Mouse (Mus musculus) WW6 (cell line): ENCODE measurements around the gene Pde1c.

Experiments
- DNase-seq: peaks from one replicate; pipeline ENCODE4 v3.0.0-alpha.2; 2013; ENCODE audit warnings: low read depth, low spot score

Pde1c gene

GRCm38 (mm10) chr6:56447917-56448316 is 121.0 kb downstream of the Pde1c start:
- DNase-seq: no peak

DNA sequence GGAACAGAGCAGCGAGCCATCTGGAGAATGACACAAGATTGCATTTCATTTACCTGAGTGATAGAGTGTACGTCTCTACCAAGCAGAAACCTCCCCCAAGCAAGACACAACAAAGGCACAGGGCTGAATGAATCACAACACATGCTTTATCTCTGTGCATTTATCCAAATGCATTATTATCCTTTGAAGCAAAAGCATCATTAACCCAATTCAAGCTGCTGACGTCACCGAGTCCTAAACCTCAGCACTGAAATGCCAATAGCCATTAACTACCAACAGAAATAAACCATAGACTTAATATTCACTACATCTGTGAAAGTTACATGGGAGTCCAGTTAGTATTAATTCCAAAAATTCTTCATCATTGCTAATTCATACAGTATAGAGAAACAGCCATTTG is 127.4 kb downstream of the Pde1c start:
- no peak for DNase-seq

- no peak for DNase-seq
Observed at GRCm38 (mm10) chr6:56425846-56426245, 143.1 kb downstream of the Pde1c start.

- no peak for DNase-seq
Observed at GRCm38 (mm10) chr6:56422866-56423265, 146.0 kb downstream of the Pde1c start.

DNA sequence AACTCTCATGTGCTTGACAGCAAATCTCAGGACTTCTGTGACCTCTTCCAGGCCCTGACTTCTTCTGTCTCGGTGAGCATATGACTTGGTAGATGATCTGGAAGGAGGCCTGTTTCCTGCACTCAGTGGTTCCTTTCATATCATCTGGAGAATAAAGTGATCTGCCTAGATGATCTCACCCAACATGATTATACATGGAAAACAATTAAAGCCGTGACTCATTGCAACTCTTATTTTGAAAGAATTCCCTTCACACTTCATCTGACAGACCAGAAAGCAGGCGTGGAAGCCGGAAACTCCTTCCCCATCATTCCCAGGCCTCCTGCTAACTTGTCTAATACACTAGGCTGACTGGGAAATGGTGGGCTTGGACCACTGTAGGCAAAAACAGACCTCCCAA is 152.7 kb downstream of the Pde1c start:
- no peak for DNase-seq

DNA sequence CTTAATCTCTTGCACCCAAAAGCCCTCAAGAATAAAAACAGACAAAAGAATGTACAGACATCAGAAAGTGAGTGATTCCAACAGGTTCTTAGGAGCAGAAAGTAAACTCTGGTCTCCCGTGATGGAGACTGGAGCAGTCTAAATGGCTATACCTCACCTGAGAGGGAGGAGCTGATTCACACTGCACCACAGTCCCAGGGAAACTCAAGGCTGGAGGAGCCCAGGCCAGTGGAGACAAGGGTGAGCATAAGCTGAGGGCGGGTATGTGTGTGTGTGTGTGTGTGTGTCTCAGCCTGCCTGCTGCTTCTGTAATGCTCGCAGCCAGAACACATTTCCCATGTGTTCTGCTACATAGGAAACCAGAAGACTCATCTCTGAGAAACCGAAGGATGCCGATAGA is 179.7 kb downstream of the Pde1c start:
- no peak for DNase-seq

DNA sequence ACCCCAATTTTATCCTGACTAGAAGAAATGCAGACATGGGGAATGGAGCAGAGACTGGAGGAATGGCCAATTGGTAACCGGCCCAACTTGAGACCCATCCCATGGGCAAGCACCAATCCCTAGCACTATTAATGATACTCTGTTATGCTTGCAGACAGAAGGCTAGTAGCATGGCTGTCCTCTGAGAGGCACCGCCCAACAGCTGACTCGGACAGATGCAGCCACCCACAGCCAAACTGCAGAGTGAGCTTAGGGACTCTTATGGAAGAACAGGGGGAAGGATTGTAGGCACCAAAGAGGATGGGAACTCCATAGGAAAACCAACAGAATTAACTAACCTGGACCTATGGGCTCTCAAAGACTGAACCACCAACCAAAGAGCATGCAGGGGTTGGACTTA is 192.5 kb downstream of the Pde1c start:
- DNase-seq: no peak

DNA sequence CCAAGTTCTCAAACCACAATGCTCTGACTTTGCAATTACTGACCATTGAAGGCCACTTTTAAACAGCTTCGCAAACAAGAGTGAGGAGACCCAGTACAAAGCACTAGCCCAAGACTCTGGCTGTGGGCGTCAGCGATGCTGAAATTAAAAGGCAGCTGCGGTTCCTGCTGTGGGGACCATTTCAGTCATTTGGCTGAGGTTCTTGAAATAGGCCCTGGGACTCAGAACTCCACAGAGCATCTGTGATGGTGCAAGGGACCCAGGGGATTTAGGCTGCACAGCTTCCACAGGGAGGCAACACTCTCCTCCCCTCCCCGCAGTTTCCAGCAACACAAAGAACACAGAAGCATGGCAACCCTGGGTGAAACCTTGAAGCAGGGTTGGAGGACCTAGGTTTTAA is 194.7 kb downstream of the Pde1c start:
- no peak for DNase-seq

GRCm38 (mm10) chr6:56373753-56374152 is 195.2 kb downstream of the Pde1c start:
- no peak for DNase-seq

- no peak for DNase-seq
Observed at GRCm38 (mm10) chr6:56373046-56373751, 195.7 kb downstream of the Pde1c start.

DNA sequence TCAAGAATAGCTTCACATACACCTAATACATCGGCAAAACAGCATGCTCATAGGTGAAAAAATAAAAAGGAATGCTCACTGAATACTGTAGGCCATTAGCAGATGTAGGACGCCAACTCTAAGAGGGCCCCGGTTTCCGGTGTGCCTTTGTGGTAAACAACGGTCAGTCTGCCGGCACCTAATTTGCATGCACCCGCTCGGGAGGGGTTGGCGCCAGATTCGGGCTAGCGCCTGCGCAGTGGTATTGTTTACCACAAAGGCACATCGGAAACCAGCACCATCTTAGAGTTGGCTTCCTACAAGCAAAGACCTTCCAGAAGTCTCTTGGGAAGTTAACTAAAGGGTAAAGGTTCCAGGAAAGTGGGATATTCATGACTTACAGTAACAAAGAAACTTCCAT is 199.4 kb downstream of the Pde1c start:
- no peak for DNase-seq

DNA sequence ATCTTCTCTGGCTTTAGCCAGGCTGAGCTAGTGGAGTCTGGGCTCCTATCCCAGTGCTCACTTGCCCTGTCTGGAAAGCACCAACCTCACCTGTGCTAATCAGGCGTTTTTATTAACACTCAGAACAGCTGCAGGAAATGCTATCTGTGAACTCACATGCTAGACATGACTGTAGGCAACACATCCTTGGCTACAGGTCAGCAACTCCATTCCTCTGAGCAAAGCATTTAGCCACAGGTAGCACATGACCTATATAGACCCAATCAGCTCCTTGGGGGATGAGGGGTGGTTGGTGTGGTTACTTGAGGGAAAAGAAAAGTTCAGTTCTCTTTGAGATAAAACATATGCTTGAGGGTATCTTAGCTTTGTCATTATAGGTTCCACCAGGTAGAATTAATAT is 200.8 kb downstream of the Pde1c start:
- no peak for DNase-seq

DNA sequence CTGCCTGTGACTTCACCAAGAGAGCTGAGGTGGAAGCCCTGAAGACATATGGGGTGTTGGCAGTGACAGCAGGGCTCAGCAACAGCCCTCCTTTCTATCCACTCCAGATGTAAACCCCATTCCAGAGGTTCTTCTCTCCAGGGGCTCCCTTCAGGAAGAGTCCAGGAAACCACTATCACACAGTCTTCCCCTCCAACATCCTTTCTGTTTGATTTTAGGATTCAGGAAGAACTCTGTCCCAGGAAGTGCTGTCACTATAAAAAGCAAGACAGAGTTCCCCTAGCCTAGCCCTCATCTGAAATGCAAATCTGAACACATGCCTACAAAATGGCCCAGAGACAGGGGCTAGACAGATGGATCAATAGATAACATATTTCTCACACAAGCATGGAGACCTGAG is 201.6 kb downstream of the Pde1c start:
- DNase-seq: no peak

- DNase-seq: no peak
Observed at GRCm38 (mm10) chr6:56362650-56363049, 206.3 kb downstream of the Pde1c start.

DNA sequence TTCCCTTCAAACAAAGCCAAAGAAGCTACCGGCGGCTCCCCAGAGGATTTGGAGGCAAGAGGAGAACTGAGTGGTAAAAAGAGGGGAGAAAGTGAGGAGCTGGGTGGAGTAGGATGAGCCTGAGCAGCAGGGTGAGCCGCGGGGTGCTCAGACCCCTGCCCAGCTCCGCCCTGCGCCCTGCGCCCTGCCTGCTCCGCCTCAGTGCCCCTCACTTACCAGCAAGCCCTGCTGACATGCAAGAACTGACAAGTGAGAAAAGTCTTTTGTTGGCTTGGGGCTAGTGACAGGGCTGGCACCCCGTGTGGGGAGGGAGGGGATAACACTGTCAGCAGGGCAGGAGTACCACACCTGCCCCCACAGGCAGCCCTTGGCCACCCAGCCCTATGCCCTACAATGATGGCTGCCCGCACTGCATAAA is 206.8 kb downstream of the Pde1c start:
- no peak for DNase-seq

DNA sequence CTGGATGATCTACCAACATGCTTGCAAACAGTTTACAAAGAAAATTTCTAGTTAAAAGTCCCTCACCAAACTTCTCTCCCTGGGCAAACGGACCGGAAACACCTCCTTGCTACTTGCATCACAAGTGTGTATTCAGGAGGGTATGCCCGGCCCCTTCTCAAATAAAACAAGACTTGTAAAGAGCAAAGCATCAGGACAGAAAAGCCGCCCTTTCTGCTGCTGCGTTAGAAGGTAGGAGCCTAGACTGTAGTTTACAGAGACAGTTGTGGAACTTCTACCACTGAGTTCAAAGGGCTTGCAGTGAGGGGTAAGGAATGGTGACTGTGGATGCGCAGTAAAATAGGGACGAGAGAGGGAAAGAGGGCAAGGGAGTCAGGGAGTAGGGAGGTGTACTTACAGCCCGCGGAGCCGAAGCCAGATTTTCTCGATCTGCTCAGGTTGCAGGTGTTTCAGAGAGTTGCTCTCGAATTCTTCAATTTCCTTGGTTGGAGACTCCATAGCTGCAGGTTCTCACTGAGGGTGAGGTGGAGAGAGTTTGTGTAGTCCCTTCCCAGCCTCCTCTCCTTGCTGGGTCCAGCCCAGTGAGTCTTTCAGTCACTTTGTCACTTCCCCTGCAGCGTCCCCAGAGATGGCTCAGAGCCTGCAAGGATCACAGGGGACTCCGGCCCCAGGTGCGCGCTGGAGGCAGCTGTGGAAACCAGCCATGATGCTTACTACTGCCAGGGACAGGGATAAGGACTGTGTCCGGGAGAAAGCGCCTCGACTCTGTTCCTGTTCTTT is 207.4 kb downstream of the Pde1c start:
- no peak for DNase-seq

DNA sequence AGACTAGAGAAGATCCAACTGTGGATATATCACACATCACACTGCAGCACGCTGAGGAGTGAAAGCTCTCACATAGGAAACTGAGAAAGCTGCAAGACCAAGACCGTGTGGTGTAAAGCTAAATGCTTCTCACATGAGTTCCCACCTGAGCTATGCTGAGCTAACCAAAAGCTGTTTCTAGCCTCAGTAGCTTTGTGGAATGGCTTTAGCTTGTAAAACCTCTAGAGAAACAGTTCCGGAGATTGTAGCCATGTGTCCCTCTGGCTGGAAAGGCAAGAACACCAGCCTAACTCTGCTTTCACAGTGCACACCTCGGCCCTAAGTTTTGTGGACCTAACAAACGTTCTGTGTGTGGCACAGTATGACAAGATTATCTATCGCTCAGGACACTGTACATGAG is 208.8 kb downstream of the Pde1c start:
- DNase-seq: no peak

- DNase-seq: no peak
Observed at GRCm38 (mm10) chr6:56359126-56359525, 209.8 kb downstream of the Pde1c start.

DNA sequence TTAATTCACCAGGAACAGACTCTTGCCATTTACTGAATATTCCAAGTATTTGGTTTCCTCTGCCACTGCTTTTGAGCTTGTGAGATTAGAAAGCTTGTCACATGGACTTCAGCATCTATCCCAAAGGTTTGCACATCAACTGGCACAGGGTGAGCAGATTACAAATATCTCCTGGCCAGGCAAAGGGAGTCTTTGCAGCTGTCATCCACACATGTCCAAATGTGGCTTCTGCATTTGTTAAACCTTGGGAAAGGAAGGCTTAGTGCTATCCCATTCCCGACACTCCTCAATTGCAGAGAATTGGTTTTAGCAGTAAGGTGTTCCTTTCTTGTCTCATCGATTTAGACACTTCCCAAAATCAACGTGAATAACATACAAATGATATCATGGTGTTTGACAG is 221.7 kb downstream of the Pde1c start:
- DNase-seq: no peak

GRCm38 (mm10) chr6:56345082-56345481 is 223.8 kb downstream of the Pde1c start:
- no peak for DNase-seq

- DNase-seq: no peak
Observed at GRCm38 (mm10) chr6:56342005-56342404, 226.9 kb downstream of the Pde1c start.

DNA sequence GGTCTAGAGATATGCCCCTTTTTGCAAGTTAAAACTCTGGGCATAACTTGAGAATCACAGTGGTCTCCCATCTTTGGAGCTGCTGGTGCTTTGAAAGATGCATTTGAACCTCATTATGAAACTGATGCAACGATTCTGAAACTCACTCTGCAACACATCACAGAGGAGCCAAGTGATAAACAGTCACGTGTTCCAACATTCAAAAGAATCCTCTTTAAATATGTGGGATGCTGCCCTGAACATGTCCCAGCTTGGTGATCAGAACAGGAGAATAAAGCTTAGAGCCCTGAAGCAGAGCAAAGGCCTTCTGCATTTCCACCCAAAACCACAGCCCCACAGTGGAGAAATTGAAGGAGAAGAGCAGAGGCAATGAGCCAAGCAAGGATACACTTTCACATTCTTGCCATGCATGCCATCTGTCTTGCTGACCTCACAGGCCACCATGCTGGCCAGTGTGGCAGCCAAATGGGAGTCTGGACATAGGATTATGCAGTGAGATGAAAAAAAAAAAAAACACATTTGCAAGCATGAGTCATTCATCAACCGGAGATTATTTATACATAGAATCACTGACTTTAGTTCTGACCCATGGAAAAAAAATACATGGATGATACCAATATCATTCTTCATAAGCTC is 233.0 kb downstream of the Pde1c start:
- no peak for DNase-seq

- no peak for DNase-seq
Observed at GRCm38 (mm10) chr6:56332149-56332548, 236.8 kb downstream of the Pde1c start.
